Mouse (Mus musculus) forebrain, embryonic 10.5 days (tissue): ENCODE results near the gene Cuedc1. TPM values are rescaled to one million over a fixed set of nuclear protein-coding genes. Genes with fewer than 3 reads are reported as not detected.

ENCODE experiments used
- DNase-seq: peaks from one replicate; pipeline ENCODE4 v3.0.0-alpha.2; 2017; ENCODE audit warnings: low spot score; ENCODE audit errors: extremely low spot score
- H3K27ac ChIP-seq: fragments of 300-500 bp; sonication (generic); 2 replicates; pipeline ENCODE4 v1.5.1; 2016; ENCODE audit warnings: mild to moderate bottlenecking
- H3K27me3 ChIP-seq: fragments of 300-500 bp; sonication (generic); 2 replicates; pipeline ENCODE4 v1.6.1; 2016; ENCODE audit warnings: mild to moderate bottlenecking; ENCODE audit not compliant: poor library complexity, severe bottlenecking
- H3K36me3 ChIP-seq: fragments of 300-500 bp; sonication (generic); replicated peaks from 2 replicates; pipeline ENCODE4 v1.6.1; 2016; ENCODE audit warnings: mild to moderate bottlenecking, moderate library complexity
- H3K4me1 ChIP-seq: fragments of 300-500 bp; sonication (generic); 2 replicates; pipeline ENCODE4 v1.6.1; 2016
- H3K4me3 ChIP-seq: fragments of 300-500 bp; sonication (generic); 2 replicates; pipeline ENCODE4 v1.5.1; 2016; ENCODE audit warnings: mild to moderate bottlenecking, moderate library complexity
- H3K9me3 ChIP-seq: fragments of 300-500 bp; sonication (generic); 2 replicates; pipeline ENCODE4 v1.6.1; 2016; ENCODE audit warnings: mild to moderate bottlenecking, moderate library complexity
- WGBS: fragments of 180-500 bp; shearing (Covaris S2); methylation state at CpG from one replicate; pipeline ENCODE4 v1.1.7; 2016; 5-methylcytosine and 5-hydroxymethylcytosine counted together
- polyA plus RNA-seq: library from polyadenylated mRNA; unstranded; fragments of >200 nt; fragmentation: Nextera tagmentation; extraction: Ambion mirVana; gene quantifications from 2 replicates; pipeline ENCODE4 v1.2.1, GENCODE M21; 2016

Gene Cuedc1
- 20.0 and 24.9 TPM in 2 replicates for polyA plus RNA-seq

DNA sequence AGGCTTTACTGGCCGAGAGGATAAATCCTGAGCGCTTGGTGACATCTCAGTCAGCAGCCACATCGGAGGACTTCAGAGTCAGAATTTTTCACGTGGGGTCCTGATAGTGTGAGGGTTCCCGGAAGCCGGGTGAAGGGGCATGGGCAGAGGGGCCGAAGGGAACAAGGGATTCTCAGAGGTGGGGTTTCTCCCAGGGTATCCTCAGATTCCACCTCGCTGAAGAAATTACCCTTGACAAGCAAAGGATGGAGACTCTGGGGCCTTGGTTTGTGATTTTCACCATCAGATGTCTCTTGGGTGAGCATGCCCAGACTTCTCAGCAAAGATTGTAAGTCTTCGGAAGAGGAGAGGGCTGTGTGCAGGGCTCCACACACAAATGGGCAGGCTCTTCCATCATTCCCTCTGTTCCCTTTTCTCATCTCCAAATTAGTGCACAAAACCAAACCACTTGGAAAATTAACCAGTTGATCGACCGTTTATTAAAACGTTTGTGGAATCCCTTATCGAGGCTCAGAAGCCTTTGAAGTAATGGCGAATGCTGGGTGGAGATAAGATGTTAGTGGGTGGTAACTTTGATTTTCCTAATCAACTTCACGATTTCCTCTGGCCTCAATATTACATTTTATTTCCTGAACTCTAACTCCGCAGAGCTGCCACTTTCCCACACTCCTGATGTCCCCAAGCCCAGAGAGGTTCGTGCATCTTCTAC, at the start of gene Cuedc1:
Gene Cuedc1 (plus strand): TSS at position 38 of the 709 bp plus-strand sequence.
- Histone ChIP-seq H3K4me3 (peak within 1 kb of the TSS; percentile 97), H3K27me3 (peaks cover 22% of the 10 kb centered on the region), H3K9me3 (no peaks in the 10 kb centered on the region), H3K36me3 (peaks cover 18% of the 10 kb centered on the region), H3K4me1 (peaks cover 57% of the 10 kb centered on the region), H3K27ac (peak within 1 kb of the TSS; percentile 100)
- DNase-seq = no peak
- WGBS = 26% methylated on average over 17 of the region's 17 CpGs

DNA sequence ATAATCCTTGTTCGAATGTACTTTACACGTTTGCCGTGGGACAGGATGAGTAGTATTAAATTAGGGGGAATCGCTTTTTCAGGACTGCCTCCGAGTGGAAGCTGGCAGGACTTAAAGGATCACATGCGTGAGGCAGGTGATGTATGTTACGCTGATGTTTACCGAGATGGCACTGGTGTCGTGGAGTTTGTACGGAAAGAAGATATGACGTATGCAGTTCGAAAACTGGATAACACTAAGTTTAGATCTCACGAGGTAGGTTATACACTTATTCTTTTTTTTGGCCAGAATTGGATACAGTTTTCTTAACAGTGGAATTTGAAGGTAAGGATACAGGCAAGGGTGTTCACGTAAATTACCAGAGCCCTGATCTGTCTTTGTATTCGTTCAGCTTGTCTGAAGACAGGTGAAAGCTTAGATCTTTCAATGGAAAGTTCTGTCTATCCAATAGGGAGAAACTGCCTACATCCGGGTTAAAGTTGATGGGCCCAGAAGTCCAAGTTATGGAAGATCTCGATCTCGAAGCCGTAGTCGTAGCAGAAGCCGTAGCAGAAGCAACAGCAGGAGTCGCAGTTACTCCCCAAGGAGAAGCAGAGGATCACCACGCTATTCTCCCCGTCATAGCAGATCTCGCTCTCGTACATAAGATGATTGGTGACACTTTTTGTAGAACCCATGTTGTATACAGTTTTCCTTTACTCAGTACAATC, 48.7 kb upstream of the Cuedc1 start:
- H3K4me3 ChIP-seq = peak overlapping the region; percentile 96
- no peaks in the 10 kb centered on the region for H3K9me3 ChIP-seq
- no peak for DNase-seq
- peaks cover 58% of the 10 kb centered on the region for H3K36me3 ChIP-seq
- H3K4me1 ChIP-seq = peaks cover 39% of the 10 kb centered on the region
- WGBS = 47% methylated on average over 26 of the region's 26 CpGs
- no peaks in the 10 kb centered on the region for H3K27me3 ChIP-seq
- peak overlapping the region; percentile 100 for H3K27ac ChIP-seq

GRCm38 (mm10) chr11:88049732-88050131, 48.1 kb upstream of the Cuedc1 start:
- Histone ChIP-seq H3K4me3 (peak overlapping the region; percentile 96), H3K27ac (no peak overlapping the region), H3K9me3 (no peaks in the 10 kb centered on the region), H3K4me1 (peaks cover 39% of the 10 kb centered on the region), H3K27me3 (no peaks in the 10 kb centered on the region), H3K36me3 (peaks cover 64% of the 10 kb centered on the region)
- no peak for DNase-seq

DNA sequence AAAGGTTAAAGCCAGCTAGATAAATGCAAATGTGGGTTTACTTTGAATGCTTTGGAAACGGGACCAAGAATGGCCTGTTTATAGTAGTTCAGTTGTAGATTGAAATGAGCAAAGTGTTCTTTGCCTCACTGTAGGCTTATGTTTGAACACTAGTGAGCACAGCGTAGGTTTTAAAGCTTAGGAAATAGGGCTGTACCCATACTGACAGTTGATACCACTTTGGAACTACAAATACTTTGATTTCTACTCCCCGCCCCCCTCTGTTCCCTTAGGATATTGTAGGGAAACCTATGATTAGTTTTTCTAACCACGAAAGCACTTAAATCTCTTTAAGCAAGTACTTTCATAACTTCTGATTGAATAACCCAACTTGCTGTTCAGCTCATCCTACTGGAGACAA, 45.2 kb upstream of the Cuedc1 start:
- Histone ChIP-seq H3K27me3 (no peaks in the 10 kb centered on the region), H3K36me3 (peaks cover 74% of the 10 kb centered on the region), H3K4me1 (peaks cover 29% of the 10 kb centered on the region), H3K4me3 (no peak overlapping the region), H3K27ac (no peak overlapping the region), H3K9me3 (no peaks in the 10 kb centered on the region)
- 92% methylated on average over 4 of the region's 4 CpGs for WGBS
- DNase-seq = no peak

DNA sequence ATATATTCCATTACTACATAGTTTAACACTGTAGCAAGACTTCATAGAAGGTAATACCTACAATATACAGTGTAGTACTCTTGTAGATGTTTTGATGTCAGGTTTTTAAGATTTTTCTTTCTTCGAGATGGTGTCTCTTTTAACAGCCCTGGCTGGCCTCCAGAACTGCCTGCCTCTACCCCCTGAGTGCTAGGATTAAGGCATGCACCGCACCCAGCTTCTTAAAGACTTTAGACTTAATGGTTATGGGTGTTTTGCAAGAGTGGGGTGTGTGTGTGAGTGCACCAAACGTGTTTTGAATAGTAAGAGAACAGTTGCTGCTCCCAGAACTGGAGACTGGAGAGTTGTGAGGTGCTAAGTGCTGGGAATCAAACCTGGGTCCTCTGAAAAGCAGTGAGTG, 44.0 kb upstream of the Cuedc1 start:
- H3K36me3 ChIP-seq = peaks cover 69% of the 10 kb centered on the region
- 70% methylated on average over 3 of the region's 3 CpGs for WGBS
- H3K4me1 ChIP-seq = peaks cover 28% of the 10 kb centered on the region
- H3K9me3 ChIP-seq = no peaks in the 10 kb centered on the region
- no peak for DNase-seq
- H3K27ac ChIP-seq = no peak overlapping the region
- H3K27me3 ChIP-seq = no peaks in the 10 kb centered on the region
- no peak overlapping the region for H3K4me3 ChIP-seq

GRCm38 (mm10) chr11:88054589-88054988, 43.3 kb upstream of the Cuedc1 start:
- peaks cover 62% of the 10 kb centered on the region for H3K36me3 ChIP-seq
- no peaks in the 10 kb centered on the region for H3K9me3 ChIP-seq
- H3K4me3 ChIP-seq = no peak overlapping the region
- H3K27me3 ChIP-seq = no peaks in the 10 kb centered on the region
- 84% methylated on average over 1 of the region's 1 CpGs for WGBS
- peaks cover 23% of the 10 kb centered on the region for H3K4me1 ChIP-seq
- no peak overlapping the region for H3K27ac ChIP-seq
- DNase-seq = peak; percentile 44

GRCm38 (mm10) chr11:88055777-88056176, 42.1 kb upstream of the Cuedc1 start:
- 85% methylated on average over 2 of the region's 2 CpGs for WGBS

GRCm38 (mm10) chr11:88057788-88058187, 40.1 kb upstream of the Cuedc1 start:
- DNase-seq = no peak
- 0 out of 2 replicates have a peak, but pooled peaks cover 2% of the 10 kb centered on the region for H3K4me1 ChIP-seq
- no peak overlapping the region for H3K4me3 ChIP-seq
- H3K27ac ChIP-seq = no peak overlapping the region
- 77% methylated on average over 2 of the region's 2 CpGs for WGBS
- H3K27me3 ChIP-seq = no peaks in the 10 kb centered on the region
- no peaks in the 10 kb centered on the region for H3K9me3 ChIP-seq
- peaks cover 30% of the 10 kb centered on the region for H3K36me3 ChIP-seq

More at GRCm38 (mm10) chr11:88055777-88056176, 42.1 kb upstream of the Cuedc1 start:
- Histone ChIP-seq H3K4me1 (peaks cover 11% of the 10 kb centered on the region), H3K4me3 (no peak overlapping the region), H3K27ac (no peak overlapping the region), H3K36me3 (peaks cover 50% of the 10 kb centered on the region), H3K27me3 (no peaks in the 10 kb centered on the region), H3K9me3 (no peaks in the 10 kb centered on the region)
- DNase-seq = no peak

- WGBS = 47% methylated on average over 2 of the region's 2 CpGs
- no peak overlapping the region for H3K27ac ChIP-seq
- no peak for DNase-seq
Observed at GRCm38 (mm10) chr11:88059141-88059540, 38.7 kb upstream of the Cuedc1 start.

GRCm38 (mm10) chr11:88061892-88062625, 35.8 kb upstream of the Cuedc1 start:
- Histone ChIP-seq H3K36me3 (no peaks in the 10 kb centered on the region), H3K4me3 (no peak overlapping the region), H3K9me3 (no peaks in the 10 kb centered on the region), H3K27ac (no peak overlapping the region), H3K4me1 (peaks cover 5% of the 10 kb centered on the region), H3K27me3 (no peaks in the 10 kb centered on the region)
- no peak for DNase-seq
- WGBS = 76% methylated on average over 2 of the region's 2 CpGs

More at GRCm38 (mm10) chr11:88059141-88059540, 38.7 kb upstream of the Cuedc1 start:
- Histone ChIP-seq H3K27me3 (no peaks in the 10 kb centered on the region), H3K4me3 (no peak overlapping the region), H3K4me1 (0 out of 2 replicates have a peak, but pooled peaks cover 2% of the 10 kb centered on the region), H3K9me3 (no peaks in the 10 kb centered on the region), H3K36me3 (peaks cover 16% of the 10 kb centered on the region)

GRCm38 (mm10) chr11:88065732-88066131, 32.1 kb upstream of the Cuedc1 start:
- no peak for DNase-seq
- no peaks in the 10 kb centered on the region for H3K9me3 ChIP-seq
- H3K4me3 ChIP-seq = no peak overlapping the region
- peaks cover 24% of the 10 kb centered on the region for H3K4me1 ChIP-seq
- H3K27ac ChIP-seq = no peak overlapping the region
- H3K27me3 ChIP-seq = no peaks in the 10 kb centered on the region
- H3K36me3 ChIP-seq = no peaks in the 10 kb centered on the region

- Histone ChIP-seq H3K27ac (peak overlapping the region; percentile 100), H3K9me3 (no peaks in the 10 kb centered on the region), H3K27me3 (no peaks in the 10 kb centered on the region), H3K4me3 (peak overlapping the region; percentile 96), H3K4me1 (peaks cover 39% of the 10 kb centered on the region), H3K36me3 (no peaks in the 10 kb centered on the region)
- WGBS = 6% methylated on average over 8 of the region's 8 CpGs
- DNase-seq = no peak
Observed at GRCm38 (mm10) chr11:88067191-88067585, 30.7 kb upstream of the Cuedc1 start.
